8 mouse cellular contexts compared by ENCODE assay signal in genomic region chr16:18345243-18345642, GRCm38 (mm10). TPM values are rescaled to one million over a fixed set of nuclear protein-coding genes. Genes with fewer than 3 reads are reported as not detected.
A peak's percentile ranks its signal among the peaks of the same experiment; 100 is the strongest.
DNase-seq lines count a peak whose midpoint lies in the region; ATAC-seq lines count a peak whose summit lies in the region.

No protein-coding gene starts in this region.

- peak; percentile 75 for DNase-seq in T-cell, adult 2 months (ENCODE audit: low spot score)
- DNase-seq in cerebellum, adult 9-11 months: peak; percentile 94
- peak; percentile 78 to 79 for DNase-seq in frontal cortex, postnatal 25 days (ENCODE audit: low spot score in 2 of 2)
- peak; percentile 83 for DNase-seq in hindlimb bud, embryonic 11.5 days (ENCODE audit: extremely low spot score, low read depth, low spot score)
- peak; percentile 88 to 89 for DNase-seq in left cerebral cortex, adult 18-20 months (ENCODE audit: low spot score in 2 of 2)
- DNase-seq in right cerebral cortex, postnatal 14 days: peak; percentile 86
- DNase-seq in urinary bladder, postnatal 25 days (ENCODE audit: low spot score): peak; percentile 69

- ATAC-seq in megakaryocyte progenitor cell, adult 5-6 weeks (replicated peaks; ENCODE audit: poor library complexity): peak; percentile 62

RNA-seq across cellular contexts. Expression of gene Tango2, which starts 2.7 kb away (rescaled TPM):
- 100 to 1,000 TPM; 137 to 148 TPM for total RNA-seq in left cerebral cortex, adult 18-20 months (2021)
- 20.5 and 21.7 TPM in 2 replicates for total RNA-seq in megakaryocyte progenitor cell, adult 5-6 weeks (2015)
- 7.6 and 8.6 TPM in 2 replicates for total RNA-seq in megakaryocyte progenitor cell, adult 5-6 weeks (2017)

RNA-seq across cellular contexts. Expression of gene Arvcf, which starts 2.7 kb away (rescaled TPM):
- total RNA-seq in left cerebral cortex, adult 18-20 months (2021): 10 to 100 TPM; 40.7 TPM
- total RNA-seq in megakaryocyte progenitor cell, adult 5-6 weeks (2015): 0.20 and 1.2 TPM in 2 replicates
- 0.83 and 7.9 TPM in 2 replicates for total RNA-seq in megakaryocyte progenitor cell, adult 5-6 weeks (2017)

RNA-seq across cellular contexts. Expression of gene Dgcr8, which starts 56.2 kb away (rescaled TPM):
- total RNA-seq in left cerebral cortex, adult 18-20 months (2021): 10 to 100 TPM; 41.7 to 42.4 TPM
- 33.2 and 40.1 TPM in 2 replicates for total RNA-seq in megakaryocyte progenitor cell, adult 5-6 weeks (2015)
- 44.1 and 50.9 TPM in 2 replicates for total RNA-seq in megakaryocyte progenitor cell, adult 5-6 weeks (2017)

Comparison
In these comparisons a context has a peak if more than half of its experiments do, and no peak if none do; other contexts are left out.
1. Peak in every context shown above with its lines: DNase-seq and ATAC-seq.
2. RNA of gene Tango2, which starts 2.7 kb away (total RNA-seq): 137 to 148 TPM in left cerebral cortex, adult 18-20 months; 7.6 to 21.7 TPM in megakaryocyte progenitor cell, adult 5-6 weeks; every median in the first group is over 4 times any median in the second.
3. RNA of gene Arvcf, which starts 2.7 kb away (total RNA-seq): 40.7 TPM in left cerebral cortex, adult 18-20 months; 0.20 to 7.9 TPM in megakaryocyte progenitor cell, adult 5-6 weeks; every median in the first group is over 4 times any median in the second.